Mouse (Mus musculus): Measurements from ENCODE around the gene Tssk6.

GRCm38 (mm10) chr8:69923986-69924385 is 22.0 kb downstream of the Tssk6 start:
- no peak for TF ChIP-seq EP300 (IDR thresholded peaks at IDR 0.05)
- no peak for TF ChIP-seq CTCF (IDR thresholded peaks at IDR 0.05)

All from lung, postnatal 0 days (tissue).